Mouse (Mus musculus) spleen, embryonic (tissue): ENCODE results near the gene Smyd2.

Experiments used
- CTCF ChIA-PET: fragments of 350-600 bp; sonication (Branson Sonifier 250); formaldehyde crosslinking; loops from one replicate; lab custom pipeline; 2022; lab: Charles Lee

Smyd2 gene

DNA sequence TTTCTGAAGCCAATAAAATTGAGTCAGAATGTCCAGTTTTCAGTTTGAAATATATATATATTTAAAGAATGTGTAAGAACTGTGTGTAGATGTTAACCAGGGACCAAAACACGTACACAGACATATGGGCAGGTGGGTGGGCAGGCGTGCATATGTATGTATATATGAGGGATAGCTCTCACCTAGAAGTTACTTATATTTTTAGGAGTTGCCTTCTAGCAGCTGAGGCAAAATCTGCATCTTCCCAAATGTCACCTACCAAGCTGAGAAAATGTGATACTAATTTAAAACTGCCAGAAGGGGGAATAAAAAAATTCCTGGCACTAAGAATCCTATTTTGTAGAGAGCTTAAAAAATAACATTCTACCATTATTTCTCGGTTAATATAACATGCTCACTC lies 2.4 kb downstream of the Smyd2 start:
- CTCF ChIA-PET, result no interaction called here

DNA sequence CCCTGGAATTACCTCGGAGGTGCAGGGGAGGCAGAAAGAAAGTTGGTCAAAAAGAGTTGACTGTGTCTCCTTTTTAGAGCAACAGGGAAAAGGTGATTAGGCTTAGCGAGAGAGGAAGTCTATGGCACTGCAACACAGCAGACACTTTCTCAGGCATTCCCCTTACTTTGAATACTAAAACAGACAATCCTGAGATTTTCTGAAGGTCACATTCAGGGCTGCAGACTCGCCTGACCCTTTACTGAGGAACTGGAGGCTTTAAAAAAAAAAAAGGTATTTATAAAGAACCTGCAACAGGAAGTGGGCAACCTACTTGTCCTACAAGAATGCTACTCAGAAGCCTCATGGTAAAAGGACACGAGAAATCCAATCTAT lies 5.0 kb downstream of the Smyd2 start:
- CTCF ChIA-PET, result no interaction called here

DNA sequence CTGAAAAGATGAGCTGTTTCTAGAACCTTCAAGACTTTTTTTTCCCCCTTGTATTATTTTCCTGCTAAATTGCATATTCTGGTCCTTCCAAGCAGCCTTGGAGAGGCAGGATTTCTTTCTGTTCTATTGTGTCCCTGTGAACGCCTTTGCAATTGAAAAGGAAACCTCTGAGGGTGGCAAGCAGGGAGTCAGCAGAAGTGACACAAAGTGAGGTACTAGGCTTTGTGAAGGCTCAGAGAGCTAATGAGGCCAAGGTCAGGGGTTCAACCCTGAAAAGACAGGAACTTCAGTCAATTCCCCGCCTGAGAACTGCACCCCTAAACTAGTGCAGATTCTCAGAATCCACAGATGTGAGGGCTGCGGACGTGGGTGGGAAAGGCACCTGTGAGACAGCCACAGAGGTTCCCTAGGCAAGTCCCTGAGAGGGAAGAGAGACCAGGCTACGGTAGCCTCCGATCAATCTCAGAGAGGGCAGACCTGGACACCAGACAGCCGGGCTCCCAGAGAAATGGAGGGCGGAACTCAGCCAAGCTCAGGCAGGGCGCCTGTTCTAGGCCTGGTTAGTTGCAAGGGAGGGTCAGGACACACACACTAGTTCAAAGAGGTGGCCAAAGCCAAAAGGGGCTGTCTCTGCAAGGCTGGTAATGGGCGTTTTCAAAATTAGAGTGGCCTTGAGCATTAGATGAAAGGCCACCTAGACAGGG lies 5.6 kb downstream of the Smyd2 start:
- CTCF ChIA-PET, result no interaction called here

DNA sequence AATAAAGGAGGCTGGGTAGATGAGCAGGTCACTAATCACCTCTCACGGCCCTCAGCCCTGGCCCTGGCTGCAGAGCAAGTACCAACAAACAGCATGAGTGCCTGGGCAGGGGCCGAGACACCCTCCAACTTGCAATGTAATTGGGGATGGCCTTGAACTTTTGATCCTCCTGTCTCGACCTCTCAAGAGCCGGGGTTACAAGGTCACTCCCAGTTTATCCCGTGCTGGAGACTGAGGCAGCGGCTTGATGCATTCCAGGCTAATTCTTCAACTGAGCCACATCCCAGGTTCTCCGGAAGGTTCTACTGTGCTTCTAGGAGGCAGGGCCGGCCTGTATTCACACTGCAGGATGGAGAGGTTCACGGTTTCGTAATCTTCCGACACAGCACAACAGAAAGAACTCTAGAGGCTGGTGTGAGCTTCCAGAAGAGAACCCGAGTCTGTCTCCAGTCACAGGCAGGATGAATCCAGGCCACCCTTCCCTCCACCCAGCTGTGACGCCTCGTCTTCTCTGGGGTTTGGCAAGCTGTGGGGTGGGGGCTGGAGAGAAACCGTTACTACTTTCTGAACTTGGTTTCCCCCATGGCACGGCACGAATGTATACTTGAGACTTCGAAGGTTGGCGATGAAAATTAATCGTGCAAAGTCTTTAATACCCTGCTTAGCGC lies 8.9 kb downstream of the Smyd2 start:
- CTCF ChIA-PET, result no interaction called here

DNA sequence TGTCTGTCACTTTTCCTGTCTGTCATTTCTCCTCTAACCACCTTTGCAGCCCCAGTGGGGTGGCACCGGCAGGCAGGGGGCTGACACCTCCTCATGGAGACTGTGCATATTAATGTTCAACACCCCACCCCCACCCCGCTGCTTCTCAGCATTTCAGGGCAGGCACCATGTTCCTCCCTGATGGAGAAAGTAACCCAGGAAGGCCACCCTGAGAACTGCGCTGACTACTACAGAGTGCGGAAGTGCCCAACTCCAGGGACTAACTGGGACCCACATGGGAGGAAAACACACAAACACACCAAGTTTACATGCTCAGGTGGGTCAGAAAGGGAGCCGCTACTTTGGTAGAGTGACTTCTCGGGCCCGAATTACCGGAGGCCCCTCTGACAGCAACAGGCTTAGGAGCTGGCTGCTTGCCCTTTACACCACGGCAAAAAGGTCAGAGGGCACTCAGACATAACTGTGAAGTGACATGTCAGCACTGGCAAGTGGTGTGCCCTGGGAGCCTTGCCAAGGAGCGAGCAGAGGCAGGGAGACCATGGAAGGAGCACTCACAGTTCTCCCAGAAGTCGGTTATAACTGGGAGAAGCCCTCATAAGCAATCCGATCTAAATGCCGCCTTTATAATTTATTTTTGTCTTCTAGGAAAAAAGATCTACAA lies 11.3 kb downstream of the Smyd2 start:
- CTCF ChIA-PET, result no interaction called here

DNA sequence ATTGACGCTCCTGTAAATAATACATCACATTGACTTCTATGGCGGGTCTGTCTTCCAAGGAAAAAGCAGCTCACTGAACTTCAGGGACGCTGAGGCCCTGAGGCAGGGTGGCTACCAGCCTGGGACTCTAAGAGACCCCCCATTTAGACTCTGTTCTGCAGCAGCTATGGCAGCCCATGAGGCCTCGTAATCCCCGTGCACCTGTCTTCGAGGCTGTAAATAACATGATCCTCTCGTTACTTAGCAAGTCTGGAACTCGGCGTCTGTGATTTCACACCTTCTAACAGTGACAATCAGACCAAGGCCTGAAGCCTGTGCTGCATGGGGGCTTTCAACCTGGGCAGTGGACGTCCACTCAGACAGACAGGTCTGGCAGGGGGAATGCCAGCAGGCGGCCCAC lies 19.0 kb downstream of the Smyd2 start:
- CTCF ChIA-PET, result no interaction called here

DNA sequence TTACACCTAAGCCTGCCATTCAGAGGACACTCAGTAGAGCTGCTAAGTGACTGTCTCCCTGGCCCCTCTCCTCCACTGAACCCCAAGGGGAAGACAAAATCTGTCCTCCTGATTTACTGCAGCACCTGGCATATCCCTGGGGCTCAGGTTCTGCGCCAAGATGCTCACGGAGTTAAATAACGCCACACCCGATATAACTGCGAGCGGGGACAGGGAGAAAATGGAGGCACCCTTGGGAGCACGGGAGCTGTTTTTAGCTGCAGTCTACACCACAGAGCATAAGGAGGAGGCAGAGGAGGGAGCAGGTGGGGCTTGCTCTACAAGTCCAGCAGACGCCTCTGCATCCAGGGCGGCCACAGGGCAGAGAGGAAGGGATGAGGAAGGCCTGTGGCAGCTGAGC lies 19.8 kb downstream of the Smyd2 start:
- CTCF ChIA-PET, result no interaction called here

DNA sequence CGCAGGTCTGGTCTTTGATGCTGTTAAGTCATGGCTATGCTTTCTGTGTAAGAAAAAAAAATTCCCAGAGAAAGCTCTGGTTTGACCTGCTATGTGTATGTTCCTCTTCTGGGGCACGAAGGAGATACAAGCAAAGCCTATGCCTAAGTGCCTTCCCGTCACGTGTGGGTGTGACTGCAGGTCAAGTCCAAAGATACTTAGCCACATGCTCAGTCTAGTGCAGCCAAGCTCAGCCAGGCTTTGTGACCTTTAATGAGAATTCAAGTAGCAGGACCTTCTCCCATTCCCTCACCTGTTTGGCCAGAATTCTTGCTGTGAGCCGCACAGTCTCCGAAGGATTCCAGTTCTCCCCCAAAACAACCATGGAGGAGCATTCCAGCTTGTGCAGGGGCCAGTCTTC lies 22.6 kb downstream of the Smyd2 start:
- CTCF ChIA-PET, result interaction anchor here (1.0 kb wide), 1 partner anchor 23 kb away, joined by 3 read pairs; no protein-coding TSS in a partner anchor

DNA sequence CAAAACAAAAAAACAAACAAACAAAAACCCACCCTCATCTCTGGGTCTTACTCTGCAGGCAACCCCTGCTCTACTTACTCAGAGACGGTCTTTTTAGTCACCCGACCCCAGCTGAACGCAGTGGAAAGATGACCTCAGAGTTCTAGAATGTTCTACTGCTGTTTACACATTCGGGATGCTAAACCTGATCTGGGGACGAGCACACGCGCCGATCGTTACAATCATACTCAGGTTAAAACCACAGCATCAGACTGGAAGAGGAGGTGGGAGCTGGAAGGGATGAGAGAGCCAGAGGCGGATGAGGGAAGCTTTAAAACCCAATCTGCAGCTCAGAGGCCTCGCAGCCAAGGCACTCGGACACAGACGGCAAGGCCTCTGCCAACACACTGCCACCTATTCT lies 23.5 kb downstream of the Smyd2 start:
- CTCF ChIA-PET, result no interaction called here

DNA sequence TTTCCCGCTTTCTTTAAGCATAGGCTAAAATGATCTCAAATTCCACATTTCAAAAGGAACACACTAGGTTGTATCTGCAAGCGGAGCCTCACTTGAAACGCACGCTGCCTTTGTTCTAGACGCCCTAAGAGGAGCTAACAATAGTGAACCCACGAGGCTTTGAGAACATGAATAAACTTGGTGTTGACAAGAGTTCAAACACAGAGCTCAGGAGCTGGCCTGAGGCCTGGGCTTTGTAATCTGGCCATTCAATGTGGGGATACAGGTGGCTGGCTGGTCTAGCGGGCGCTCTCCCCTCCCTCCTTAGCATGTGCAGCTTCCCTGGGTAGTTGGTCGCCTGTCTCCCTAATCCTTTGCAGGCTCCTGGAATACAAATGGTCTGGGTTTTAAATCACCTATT lies 24.3 kb downstream of the Smyd2 start:
- CTCF ChIA-PET, result no interaction called here

DNA sequence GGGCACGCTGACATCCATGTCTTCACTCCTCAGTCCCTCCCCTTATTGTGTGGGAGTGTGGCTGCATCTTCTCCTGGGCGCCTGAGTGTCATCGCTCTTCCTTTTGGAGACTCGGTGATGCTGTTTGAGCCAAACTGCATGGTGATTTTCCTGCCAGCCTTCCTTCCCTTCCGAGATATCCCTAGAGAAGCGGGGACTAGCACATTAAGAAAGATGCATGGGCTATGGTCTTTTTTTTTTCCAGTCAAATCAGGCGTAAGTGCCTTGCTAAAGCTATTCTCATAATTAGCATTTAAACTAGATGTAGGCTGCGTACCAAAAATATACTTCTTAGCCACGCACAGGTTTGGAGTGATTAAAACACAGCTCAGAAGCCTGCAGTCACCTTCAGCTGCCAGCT lies 28.0 kb downstream of the Smyd2 start:
- CTCF ChIA-PET, result no interaction called here

DNA sequence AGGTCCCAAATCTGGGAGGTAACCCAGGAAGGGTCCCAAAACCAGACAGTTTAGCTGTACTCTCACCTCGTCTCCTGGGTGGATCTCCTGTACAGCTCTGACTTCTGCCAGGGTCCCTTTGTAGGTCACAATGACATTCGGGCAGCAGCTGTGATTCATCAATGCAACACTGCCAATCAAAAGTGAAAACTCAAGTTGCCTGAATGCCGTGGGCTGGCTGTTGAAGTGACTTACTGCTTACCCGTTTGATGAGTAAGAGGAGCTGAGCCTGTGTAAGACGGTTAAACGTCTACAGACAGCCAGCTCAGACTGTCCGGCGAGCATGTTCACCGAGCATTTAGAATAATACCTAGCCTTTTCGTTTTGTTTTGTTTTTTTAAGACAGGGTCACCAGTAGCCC lies 33.4 kb downstream of the Smyd2 start:
- CTCF ChIA-PET, result interaction anchor here (1.1 kb wide), 1 partner anchor 84 kb away, joined by 4 read pairs; no protein-coding TSS in a partner anchor

DNA sequence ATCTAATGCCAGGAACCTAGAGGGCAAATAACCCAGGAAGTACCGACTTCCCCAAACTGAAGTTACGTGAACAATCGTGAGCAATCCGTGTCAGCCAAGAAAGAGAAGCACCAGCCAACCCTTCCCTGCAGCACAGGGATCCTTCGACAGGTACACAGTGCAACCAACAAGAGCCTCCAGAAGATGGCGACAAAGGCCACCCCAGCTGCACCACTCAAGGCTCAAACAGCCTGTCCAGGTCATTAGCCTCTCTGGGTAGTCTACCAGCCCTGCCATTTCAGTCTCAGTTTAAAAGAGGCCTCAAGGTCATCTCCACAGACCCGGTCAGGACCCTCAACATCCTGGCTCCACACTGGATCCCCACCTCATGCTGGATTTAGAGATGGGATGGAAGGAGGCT lies 34.6 kb downstream of the Smyd2 start:
- CTCF ChIA-PET, result no interaction called here

DNA sequence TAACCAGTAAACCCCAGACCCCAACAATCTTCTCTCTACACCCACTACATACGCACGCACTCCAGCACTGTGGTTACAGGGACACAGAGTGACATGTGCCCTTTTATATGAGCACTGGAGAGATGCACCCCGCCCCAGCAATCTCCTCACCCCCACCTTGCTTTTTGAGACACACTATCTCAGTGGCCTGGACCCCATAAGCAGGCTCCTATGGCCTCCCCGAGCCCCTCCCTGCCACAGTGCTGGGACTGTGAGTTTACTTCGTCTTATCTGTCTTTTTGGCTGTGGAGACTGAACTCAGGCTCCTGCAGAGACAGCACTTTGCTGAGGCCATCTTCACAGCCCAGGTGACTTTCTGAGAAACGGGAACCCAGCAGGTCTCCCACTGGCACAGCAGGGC lies 36.2 kb downstream of the Smyd2 start:
- CTCF ChIA-PET, result no interaction called here

DNA sequence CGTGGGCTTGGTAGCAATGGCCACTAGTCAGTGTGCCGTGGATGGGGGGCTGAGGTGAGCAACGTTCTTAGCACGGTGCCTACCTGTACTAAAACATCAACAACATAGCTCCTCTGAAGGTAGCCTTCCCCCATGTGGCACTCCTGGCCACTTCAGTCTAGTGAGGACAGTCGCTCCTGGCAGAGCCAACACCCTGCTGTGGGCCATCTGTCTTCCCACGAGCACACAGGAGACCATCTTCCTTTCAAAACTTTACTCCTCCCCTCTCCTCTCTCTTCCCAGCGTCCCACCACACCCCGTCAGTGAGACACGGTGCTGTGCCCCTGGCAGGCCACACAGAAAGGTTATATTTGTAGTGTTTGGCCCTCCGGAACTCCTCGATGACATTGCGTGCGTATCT lies 37.2 kb downstream of the Smyd2 start:
- CTCF ChIA-PET, result interaction anchor here (0.7 kb wide), 1 partner anchor 176 kb away, joined by 13 read pairs; no protein-coding TSS in a partner anchor

DNA sequence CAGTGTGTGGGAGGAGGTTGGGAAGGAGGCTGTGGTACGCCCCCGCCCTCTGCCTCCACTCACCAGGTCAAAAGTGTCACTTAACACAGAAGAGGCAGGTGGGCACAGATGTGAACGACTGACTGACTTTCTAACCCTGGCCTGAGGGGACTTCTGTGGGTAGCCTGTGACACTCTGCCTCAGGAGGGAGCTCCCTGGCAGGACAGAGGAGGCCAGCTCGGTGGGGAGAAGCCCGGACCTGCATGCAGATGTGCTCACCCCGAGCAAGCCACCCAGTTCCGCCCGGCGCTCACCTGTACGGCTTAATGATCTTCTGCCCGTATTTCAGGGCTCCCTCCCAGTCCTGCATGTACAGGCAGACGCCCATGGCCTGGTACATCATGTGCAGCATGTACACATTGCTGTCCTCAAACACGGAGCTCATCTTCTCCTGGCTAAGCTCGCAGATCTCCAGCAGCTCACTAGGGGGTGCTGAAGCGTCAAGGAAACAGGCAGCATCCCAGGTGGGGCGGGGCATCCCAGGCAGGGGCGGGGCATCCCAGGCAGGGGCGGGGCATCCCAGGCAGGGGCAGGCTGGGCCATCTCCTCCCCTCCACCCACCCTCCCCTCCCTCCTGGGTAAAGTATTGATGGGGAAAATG lies 38.5 kb downstream of the Smyd2 start:
- CTCF ChIA-PET, result interaction anchor here (0.5 to 1.0 kb wide), 2 partner anchors 180 to 181 kb away, joined by 3 to 6 read pairs; no protein-coding TSS in a partner anchor

DNA sequence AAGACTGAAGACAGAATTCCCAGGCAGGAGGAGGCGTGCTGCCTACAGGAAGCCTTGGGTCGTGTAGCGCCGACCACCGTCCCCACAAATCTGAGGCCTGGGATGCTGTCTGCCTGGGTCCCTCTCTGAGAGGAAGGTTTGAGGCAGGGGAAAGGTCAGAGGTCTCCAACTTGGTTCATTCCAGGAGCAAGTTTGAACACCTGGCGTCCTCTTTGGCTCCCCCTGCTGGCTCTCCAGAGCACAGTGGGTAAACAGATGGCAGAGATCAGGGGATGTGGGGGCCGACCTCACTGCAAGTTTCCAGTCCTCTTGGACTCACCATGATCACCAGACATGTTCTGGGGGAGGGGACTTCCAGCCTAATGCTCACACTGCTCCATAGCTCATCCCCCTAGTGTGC lies 39.3 kb downstream of the Smyd2 start:
- CTCF ChIA-PET, result interaction anchor here (1.0 kb wide), 1 partner anchor 180 kb away, joined by 6 read pairs; no protein-coding TSS in a partner anchor

DNA sequence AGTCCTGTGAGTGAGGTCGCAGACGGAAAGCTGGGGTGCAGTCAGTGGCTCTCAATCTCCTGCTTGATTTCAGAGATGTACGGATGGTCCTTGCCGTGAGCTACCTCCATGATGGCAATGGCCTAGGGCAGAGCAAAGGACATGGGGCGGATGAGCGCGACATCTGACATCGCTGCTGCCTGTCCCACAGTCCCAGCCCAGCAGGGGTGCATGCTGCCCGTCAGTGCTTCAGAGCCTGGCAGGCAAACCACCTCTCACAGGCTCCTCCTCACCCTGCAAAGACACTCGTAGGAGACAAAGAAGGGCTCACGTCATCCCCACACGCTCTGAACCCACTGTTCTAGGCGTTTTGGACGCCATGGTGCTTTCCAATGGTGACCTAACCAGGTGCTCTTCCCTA lies 41.4 kb downstream of the Smyd2 start:
- CTCF ChIA-PET, result no interaction called here

DNA sequence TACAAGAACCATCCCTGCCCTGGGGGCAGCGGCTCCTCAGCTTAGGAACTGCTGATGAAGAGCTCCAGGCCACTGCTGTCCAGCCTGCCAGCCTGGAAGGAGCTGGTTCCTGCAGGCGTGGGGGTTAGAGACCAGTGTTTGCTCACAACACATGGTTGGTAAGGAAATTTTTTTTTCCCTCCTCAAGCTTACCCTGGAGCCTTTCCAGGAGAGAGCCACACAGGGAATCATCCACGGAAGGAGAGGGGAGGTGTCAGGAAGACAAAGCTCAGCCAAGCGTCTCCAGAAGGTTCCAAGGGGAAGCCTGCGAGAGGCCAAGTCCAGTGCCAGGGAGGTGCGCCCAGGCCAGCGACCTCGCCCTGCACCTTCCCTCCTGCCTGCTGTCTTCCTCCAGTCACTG lies 42.2 kb downstream of the Smyd2 start:
- CTCF ChIA-PET, result no interaction called here

DNA sequence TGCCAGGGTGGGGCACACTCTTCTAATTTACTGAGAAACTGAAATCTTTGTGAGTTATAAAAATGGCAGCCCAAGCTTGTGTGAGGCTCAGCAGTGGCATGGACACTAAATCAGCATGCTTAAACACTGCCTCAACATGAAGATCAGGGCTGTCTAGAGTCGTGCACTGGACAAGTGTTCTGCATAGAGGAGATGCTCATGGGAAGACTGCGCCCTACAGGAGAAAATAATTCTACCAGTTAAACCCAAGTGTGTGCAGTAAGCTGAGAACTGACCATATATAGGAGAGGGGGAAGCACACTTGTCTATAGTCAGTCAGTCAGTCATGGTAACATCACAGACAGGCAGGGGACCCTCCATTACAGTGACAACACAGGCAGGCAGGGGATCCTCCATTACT lies 43.0 kb downstream of the Smyd2 start:
- CTCF ChIA-PET, result no interaction called here

DNA sequence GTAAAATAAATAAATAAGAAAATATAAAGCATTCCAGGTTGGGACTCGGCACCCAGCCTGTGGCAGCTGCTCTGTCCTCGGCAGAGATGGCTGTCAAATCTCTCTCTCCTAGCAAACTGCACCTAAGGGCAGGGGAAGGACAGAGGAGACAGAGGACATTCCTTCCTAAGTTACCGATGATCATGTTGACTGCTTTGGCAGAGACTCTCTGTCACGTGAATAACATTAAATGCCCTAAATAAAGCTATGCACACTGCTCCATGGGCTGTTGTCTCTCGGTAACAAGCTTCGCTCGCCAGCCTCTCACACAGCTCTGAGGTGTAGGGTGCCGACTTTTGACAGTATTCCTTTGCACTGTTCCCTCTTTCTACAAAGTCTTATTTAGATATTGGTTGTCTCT lies 46.0 kb downstream of the Smyd2 start:
- CTCF ChIA-PET, result interaction anchor here (1.0 kb wide), 1 partner anchor 24 kb away, joined by 3 read pairs; no protein-coding TSS in a partner anchor

DNA sequence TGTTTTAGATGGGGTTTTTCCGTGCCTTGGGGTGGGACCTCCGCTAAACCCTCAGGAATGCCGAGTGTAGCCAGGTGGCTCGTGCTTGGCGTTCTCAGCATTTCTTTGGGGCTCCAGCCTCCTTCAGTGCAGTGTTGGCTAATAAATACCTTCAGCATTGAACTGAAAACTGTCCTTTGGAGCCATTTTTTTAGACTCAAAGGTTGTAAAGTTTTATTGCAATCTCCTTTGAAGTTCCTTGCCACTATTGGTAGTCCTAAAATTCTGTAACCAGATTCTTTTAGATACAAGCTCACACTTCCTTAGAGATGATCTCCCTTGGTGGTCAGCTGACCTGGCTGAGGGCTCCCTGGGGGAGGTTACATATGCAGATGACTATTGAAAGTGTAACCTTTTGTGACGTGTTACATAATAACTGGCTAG lies 46.7 kb downstream of the Smyd2 start:
- CTCF ChIA-PET, result no interaction called here
